Mouse (Mus musculus) erythroid progenitor cell, adult 5-6 weeks (primary cell): ENCODE data around the gene Serpinb8. TPM values are rescaled to one million over a fixed set of nuclear protein-coding genes. Genes with fewer than 3 reads are reported as not detected.

Experiments used
- ATAC-seq: replicated peaks from 2 replicates; pipeline ENCODE4 v1.8.0; 2016; ENCODE audit warnings: moderate number of reproducible peaks, mild to moderate bottlenecking, moderate TSS enrichment, inconsistent platforms; ENCODE audit not compliant: poor library complexity, low FRiP score, severe bottlenecking
- total RNA-seq, 2 experiments: library from RNA; stranded (forward) in 1 of 2; stranded (reverse) in 1 of 2; fragments of 150-400 nt in 1 of 2; fragments of 186-747, 209-891 nt in 1 of 2; gene quantifications; 2 replicates each; pipeline versions ENCODE4 v1.2.3 to v1.2.4; 2015 to 2017; ENCODE audit warnings: low replicate concordance in 2 of 2

Gene Serpinb8
- total RNA-seq (2015; ENCODE audit: low replicate concordance) (not detected in 2 replicates), total RNA-seq (2017; ENCODE audit: low replicate concordance) (not detected in 2 replicates)

GRCm38 (mm10) chr1:107589691-107590470 is at the start of gene Serpinb8:
Gene Serpinb8, plus strand, starts transcription at chr1:107590006.
- ATAC-seq: no peak

GRCm38 (mm10) chr1:107559494-107559893 is 30.3 kb upstream of the Serpinb8 start:
- ATAC-seq: no peak

- no peak for ATAC-seq
Observed at GRCm38 (mm10) chr1:107562110-107562509, 27.7 kb upstream of the Serpinb8 start.

GRCm38 (mm10) chr1:107565644-107566043 is 24.2 kb upstream of the Serpinb8 start:
- no peak for ATAC-seq

GRCm38 (mm10) chr1:107576094-107576493 is 13.7 kb upstream of the Serpinb8 start:
- ATAC-seq: no peak

- ATAC-seq: no peak
Observed at GRCm38 (mm10) chr1:107577514-107577913, 12.3 kb upstream of the Serpinb8 start.

GRCm38 (mm10) chr1:107581220-107581619 is 8.6 kb upstream of the Serpinb8 start:
- ATAC-seq: no peak

GRCm38 (mm10) chr1:107582900-107583299 is 6.9 kb upstream of the Serpinb8 start:
- ATAC-seq: no peak

GRCm38 (mm10) chr1:107583958-107584376 is 5.8 kb upstream of the Serpinb8 start:
- ATAC-seq: no peak

- no peak for ATAC-seq
Observed at GRCm38 (mm10) chr1:107584932-107585331, 4.9 kb upstream of the Serpinb8 start.

- no peak for ATAC-seq
Observed at GRCm38 (mm10) chr1:107586196-107586595, 3.6 kb upstream of the Serpinb8 start.

GRCm38 (mm10) chr1:107588206-107588605 is 1.6 kb upstream of the Serpinb8 start:
- no peak for ATAC-seq

GRCm38 (mm10) chr1:107588642-107589041 is 1.2 kb upstream of the Serpinb8 start:
- ATAC-seq: no peak

- no peak for ATAC-seq
Observed at GRCm38 (mm10) chr1:107592644-107593043, 2.8 kb downstream of the Serpinb8 start.

- ATAC-seq: no peak
Observed at GRCm38 (mm10) chr1:107593469-107593868, 3.7 kb downstream of the Serpinb8 start.

- ATAC-seq: no peak
Observed at GRCm38 (mm10) chr1:107596874-107597273, 7.1 kb downstream of the Serpinb8 start.

GRCm38 (mm10) chr1:107598476-107598875 is 8.7 kb downstream of the Serpinb8 start:
- no peak for ATAC-seq

GRCm38 (mm10) chr1:107608942-107609341 is 19.1 kb downstream of the Serpinb8 start:
- no peak for ATAC-seq

- no peak for ATAC-seq
Observed at GRCm38 (mm10) chr1:107614087-107614486, 24.3 kb downstream of the Serpinb8 start.

GRCm38 (mm10) chr1:107622017-107622416 is 32.2 kb downstream of the Serpinb8 start:
- no peak for ATAC-seq

- no peak for ATAC-seq
Observed at GRCm38 (mm10) chr1:107635936-107636335, 46.1 kb downstream of the Serpinb8 start.

GRCm38 (mm10) chr1:107638056-107638455 is 48.2 kb downstream of the Serpinb8 start:
- ATAC-seq: no peak
